Mouse (Mus musculus) gastrocnemius, postnatal 10 days (tissue): Measurements from ENCODE around the gene Rpl5. TPM values are rescaled to one million over a fixed set of nuclear protein-coding genes. Genes with fewer than 3 reads are reported as not detected.
"Not testable (repeated sequence)": the region's sequence is repeated elsewhere in the genome, so short reads cannot be mapped to it uniquely, and the experiment has no call there.

ENCODE experiments used
- DNase-seq: peaks from one replicate; pipeline ENCODE4 v3.0.0; 2021; ENCODE audit warnings: mixed read lengths
- total RNA-seq, 2 experiments: library from RNA; stranded (reverse); gene quantifications; 2 replicates each; pipeline ENCODE4 v1.2.3; 2021

Rpl5 gene
- total RNA-seq, 2 experiments from 2014 or later, result 60.8 to 65.1 TPM

- no peak for DNase-seq
These were observed 4.0 kb upstream of the Rpl5 start for GRCm38 (mm10) chr5:107896265-107896664.

GRCm38 (mm10) chr5:107901014-107901615, 813 bp downstream of the Rpl5 start:
- DNase-seq, result no peak

DNA sequence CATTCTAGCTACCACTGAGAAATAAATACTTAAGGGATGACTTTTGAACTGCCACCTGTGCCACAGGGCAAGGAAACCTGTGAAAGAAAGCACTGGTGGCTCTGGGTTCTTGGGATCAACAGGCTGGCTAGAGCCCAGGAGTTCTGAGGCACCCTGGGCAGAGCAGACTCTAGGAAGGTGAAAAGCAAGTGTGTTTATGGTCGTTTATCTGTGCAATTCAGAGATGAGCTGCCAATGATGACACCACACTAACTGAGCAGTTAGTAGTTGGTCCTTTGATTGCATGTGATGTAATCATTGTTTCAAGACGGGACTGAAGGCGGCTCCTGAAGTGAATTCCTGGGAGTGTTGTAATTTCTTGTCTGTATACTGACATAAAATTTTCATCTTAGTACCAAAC, 4.0 kb downstream of the Rpl5 start:
- no peak for DNase-seq

- DNase-seq, result no peak
These were observed 8.3 kb downstream of the Rpl5 start for GRCm38 (mm10) chr5:107908514-107909110.

- no peak for DNase-seq
These were observed 9.4 kb downstream of the Rpl5 start for GRCm38 (mm10) chr5:107909668-107910067.

DNA sequence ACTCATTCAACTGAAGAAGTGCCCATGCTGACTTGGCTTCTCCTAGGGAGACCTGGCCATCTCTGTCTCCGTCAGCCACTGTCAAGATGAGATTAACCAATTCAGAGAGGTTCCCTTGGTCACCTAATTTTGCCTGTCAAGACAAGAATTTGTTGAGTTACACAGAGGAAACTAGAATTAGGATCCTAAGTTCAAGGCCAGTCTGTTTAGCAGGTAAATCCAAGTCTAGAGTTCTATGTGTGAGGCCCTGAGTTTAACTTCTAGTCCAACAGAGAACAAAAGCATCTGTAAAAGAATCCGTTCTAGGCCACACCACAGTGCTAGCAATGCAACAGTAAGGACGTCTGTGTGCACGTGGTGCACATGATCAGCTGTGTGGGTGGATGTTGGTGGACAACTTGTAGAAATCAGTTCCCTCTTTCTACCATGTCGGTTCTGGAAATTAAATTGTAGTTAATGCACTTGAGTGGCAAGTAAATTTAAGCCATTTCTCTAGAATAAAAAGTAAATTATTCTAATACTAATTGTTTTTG, 9.8 kb downstream of the Rpl5 start:
- no peak for DNase-seq

- DNase-seq, result no peak
These were observed 10.7 kb downstream of the Rpl5 start for GRCm38 (mm10) chr5:107911012-107911411.

- no peak for DNase-seq
These were observed 15.0 kb downstream of the Rpl5 start for GRCm38 (mm10) chr5:107915280-107915679.

- no peak for DNase-seq
These were observed 21.3 kb downstream of the Rpl5 start for GRCm38 (mm10) chr5:107921400-107922252.

DNA sequence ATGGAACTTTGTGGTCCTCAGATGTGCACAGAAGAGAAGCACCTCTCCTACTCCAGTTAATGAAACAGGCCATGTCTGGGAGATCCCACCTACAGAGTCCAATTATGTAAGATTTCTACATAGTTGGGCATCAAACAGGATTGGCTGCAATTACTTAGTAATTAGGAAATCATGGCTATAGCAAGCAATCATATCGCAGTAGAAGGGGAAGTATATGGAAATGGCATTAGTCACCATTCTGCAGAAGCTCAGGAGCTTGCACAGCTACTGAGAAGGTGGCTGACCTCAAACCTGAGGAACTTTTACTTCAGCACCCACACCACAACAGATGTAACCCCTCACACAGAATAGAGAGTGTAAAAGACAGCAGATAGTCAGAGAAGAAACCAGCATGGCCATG, 22.5 kb downstream of the Rpl5 start:
- DNase-seq, result no peak

GRCm38 (mm10) chr5:107924564-107924963, 24.3 kb downstream of the Rpl5 start:
- DNase-seq, result no peak

DNA sequence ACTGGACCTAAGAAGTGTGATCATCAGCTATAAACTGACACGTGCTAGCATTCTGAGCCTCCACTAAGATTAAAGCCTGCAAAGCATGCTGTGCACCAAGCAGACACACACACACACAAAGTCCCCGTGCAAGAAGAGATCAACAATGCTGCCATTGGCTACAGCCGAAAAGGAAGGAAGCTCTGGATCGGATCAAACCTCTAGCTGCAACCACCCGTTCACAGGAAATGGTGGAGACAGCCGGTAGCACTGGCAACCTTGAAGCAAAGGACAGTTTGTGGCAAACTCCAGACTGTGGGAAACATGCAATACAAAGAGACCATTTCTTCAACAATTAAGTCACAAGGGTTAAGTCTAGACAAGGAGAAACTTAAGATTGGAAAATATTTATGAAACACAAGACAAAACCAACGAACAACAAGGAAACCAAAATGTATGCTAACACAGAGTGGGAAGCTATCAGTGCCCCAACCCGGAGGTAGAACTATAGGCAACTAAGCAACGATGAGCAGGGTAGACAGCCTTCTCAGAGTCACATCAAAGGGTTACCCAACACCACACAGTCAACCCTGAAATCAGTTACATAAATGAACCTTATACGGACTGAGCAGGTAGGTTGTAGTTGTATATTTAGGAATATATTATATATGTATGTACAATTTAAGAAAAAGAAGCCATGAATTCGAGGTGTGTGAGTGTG, 26.4 kb downstream of the Rpl5 start:
- DNase-seq, result no peak

- no peak for DNase-seq
These were observed 32.3 kb downstream of the Rpl5 start for GRCm38 (mm10) chr5:107932556-107932955.

DNA sequence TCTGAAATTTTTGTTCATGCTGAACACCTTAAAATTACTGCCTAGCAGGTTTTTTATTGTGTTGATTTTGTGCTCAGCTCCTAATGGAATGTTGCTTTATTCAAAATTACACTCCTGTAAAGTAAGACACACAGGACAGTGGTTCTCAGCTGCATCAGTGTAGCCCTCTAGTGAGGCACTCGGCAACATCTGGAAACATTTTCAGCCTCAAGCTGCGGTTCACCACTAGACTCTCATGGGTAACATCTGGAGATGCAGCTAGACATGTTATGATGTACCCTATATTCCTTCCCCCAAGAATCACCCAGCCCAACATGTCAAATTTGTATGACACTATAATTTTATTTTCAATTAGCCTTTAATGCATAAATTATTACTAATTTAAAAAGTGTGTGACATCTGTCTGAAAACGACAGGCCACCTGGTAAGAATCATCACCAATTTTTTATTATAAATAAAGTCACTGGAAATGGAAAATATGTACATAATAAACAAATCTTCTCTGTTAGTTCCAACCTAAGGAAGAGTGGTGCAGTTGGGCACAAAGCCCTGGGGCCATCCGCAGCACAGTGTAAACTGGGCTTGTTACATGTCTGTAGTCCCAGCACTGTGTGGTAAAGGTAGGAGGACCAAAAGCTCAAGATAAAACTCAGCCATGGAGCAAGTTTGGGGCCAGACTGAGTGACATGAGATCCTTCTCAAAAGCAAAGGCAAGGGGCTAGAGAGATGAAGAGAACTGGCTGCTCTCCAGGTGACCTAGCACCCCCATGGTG, 33.1 kb downstream of the Rpl5 start:
- DNase-seq, result no peak

DNA sequence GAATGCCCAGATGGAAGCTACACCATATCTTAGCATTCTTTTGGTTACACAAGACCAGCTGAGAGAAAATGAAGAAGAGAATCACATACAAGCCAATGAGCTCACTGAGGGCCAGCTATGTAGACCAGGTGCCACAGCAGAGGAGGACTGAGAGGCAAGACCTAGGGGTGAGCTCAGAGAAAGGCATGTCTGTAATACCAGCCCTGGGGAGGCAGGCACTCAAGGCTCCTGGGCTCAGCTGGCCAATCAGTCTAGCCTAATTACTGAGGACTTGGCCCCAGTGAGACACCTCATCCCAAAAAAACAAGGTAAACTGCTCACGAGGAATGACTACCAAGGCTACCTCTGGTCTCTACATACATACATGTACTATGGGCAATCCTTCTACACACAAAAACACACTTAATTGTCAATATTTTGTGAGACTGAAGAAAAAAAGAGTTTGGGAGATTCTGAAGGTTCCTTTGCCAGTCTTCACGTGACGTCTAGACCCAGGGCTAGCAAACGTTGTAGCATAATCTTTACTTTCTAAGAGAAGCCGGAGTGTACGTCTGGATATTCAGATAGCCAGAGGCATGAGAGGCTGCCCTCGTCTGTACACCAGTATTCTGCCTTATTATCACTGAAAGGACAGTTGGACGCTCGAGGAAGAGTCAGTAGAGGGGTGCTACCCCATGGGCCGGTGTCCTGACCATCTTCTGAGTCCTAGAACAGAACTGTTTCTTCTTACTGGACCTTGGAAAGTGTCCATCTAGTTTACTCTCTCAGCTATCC, 34.7 kb downstream of the Rpl5 start:
- DNase-seq, result no peak

GRCm38 (mm10) chr5:107936625-107937389, 36.5 kb downstream of the Rpl5 start:
- no peak for DNase-seq

DNA sequence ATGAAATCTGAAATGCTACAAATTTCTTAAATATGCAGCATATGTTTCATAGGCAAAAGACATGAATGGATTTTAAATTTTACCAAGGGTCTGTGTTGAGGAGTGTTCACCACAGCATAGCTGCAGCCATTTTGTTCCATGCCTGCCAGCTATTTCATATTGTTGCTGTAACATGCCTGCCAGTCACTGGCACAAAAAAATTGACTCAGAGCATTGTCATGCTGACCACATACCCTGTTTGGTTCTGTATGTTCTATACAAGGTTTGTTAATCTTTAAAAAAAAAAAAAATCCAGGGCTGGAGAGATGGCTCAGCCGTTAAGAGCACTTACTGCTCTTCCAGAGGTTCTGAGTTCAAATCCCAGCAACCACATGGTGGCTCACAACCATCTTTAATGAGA, 38.2 kb downstream of the Rpl5 start:
- DNase-seq, result not testable (repeated sequence)

- DNase-seq, result no peak
These were observed 38.6 kb downstream of the Rpl5 start for GRCm38 (mm10) chr5:107938886-107939285.

DNA sequence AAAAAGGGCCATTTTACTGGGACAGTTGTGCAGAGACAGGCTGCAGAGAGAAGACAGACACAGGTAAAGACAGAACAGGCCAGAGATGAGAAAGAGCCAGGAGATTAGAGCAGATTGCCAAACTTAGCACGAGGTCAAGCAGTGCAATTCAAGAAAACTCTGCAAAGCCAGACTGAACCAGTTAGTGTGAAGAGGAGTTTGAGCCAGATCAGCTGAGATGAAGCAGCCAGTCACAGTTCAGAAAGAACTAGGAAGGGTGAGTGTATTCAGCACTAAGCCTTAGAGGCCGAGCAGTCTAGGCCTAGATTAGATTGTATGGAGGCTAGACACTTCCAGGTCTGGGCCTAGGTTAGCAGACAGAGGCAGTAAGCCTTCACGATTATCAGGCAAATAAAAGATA, 39.4 kb downstream of the Rpl5 start:
- no peak for DNase-seq

DNA sequence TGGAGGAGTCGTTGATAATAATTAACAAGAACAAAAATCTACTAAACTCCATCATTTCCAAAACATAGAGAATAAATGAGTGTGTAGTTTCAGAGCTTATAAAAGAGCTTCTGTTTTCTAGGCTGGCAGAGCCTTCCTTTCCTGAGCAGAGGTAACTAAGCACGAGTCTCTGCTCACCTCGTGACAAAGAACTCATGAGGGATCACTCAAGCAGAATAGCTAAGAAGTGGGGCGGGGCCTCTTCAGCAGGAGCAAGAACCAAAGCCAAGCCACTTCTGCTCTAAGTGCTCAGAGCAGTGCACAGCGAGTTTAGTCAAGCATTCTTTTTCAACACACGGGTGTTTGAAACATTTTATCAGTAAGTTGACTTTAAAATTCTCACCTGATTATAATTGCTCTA, 40.9 kb downstream of the Rpl5 start:
- no peak for DNase-seq
